Mouse (Mus musculus): ENCODE results near the gene Esp34.

Esp34 gene

DNA sequence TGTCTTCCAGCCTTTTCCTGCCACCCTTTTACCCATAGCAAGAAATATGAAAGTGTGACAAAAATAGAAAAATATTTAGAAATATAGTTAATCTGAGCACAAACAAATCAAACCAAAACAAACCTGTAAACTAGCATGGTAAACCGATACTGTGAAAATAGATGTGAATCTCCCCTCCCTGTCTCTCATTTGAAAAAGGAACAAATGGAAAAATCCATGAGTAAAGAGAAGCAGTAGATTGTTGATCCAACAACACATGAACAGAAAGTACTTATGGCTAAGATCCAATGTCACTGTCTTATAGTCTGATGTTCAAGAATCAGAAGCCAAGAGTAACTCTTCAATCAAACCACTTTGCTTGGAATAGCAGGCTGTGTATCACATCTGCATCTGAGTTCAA lies at the start of gene Esp34:
Esp34 (plus strand) TSS at position 301 of the 400 bp plus-strand sequence.
- DNase-seq (ENCODE audit: low spot score in 2 of 2): no peak

- no peak for DNase-seq (ENCODE audit: low spot score in 2 of 2)
Observed at GRCm38 (mm10) chr17:38562527-38562926, 8.5 kb downstream of the Esp34 start.
